Mouse (Mus musculus) olfactory bulb, adult 2 months (tissue): ENCODE measurements at regions not wholly inside any gene's neighbourhood (a gene's known extent, or its start where the extent isn't known, plus 50 kb on each side); places are given as distances from the start of the nearest gene placed in this dataset.

ENCODE experiments used
- H3K27ac ChIP-seq: fragments of 200-500 bp; 2 replicates; pipeline ENCODE4 v1.5.1; 2012; ENCODE audit warnings: low read depth, low read length; ENCODE audit not compliant: insufficient read depth
- H3K4me1 ChIP-seq: fragments of 200-500 bp; 2 replicates; pipeline ENCODE4 v1.6.1; 2012; ENCODE audit warnings: low read length; ENCODE audit not compliant: control insufficient read depth, insufficient read depth
- H3K4me3 ChIP-seq: fragments of 200-500 bp; 2 replicates; pipeline ENCODE4 v1.5.1; 2012; ENCODE audit warnings: mild to moderate bottlenecking, low read depth, low read length, moderate library complexity; ENCODE audit not compliant: insufficient read depth
- CTCF ChIP-seq: fragments of 200-500 bp; IDR thresholded peaks from 2 replicates; pipeline ENCODE4 v1.5.1; 2012; ENCODE audit warnings: low read depth, mild to moderate bottlenecking, low read length, moderate library complexity; ENCODE audit not compliant: insufficient read depth
- POLR2A ChIP-seq: fragments of 200-500 bp; IDR thresholded peaks from 2 replicates; pipeline ENCODE4 v1.6.1; 2012; ENCODE audit warnings: mild to moderate bottlenecking, low read depth, low read length, moderate library complexity; ENCODE audit not compliant: insufficient read depth
- WGBS: fragments of 180-500 bp; shearing (Covaris S2); methylation state at CpG from one replicate; pipeline ENCODE4 v1.1.7; 2018; 5-methylcytosine and 5-hydroxymethylcytosine counted together

- no peaks in the 10 kb centered on the region for H3K4me1 ChIP-seq
- H3K27ac ChIP-seq = no peak overlapping the region
- TF ChIP-seq POLR2A = no peak
- TF ChIP-seq CTCF = no peak
- no peak overlapping the region for H3K4me3 ChIP-seq
- WGBS = 30% methylated on average over 5 of the region's 5 CpGs
Observed at GRCm38 (mm10) chr11:19160669-19161068, 141.9 kb upstream of the Meis1 start.

- Histone ChIP-seq H3K4me1 (no peaks in the 10 kb centered on the region), H3K4me3 (no peak overlapping the region), H3K27ac (no peak overlapping the region)
- WGBS = 92% methylated on average over 2 of the region's 2 CpGs
- no peak for TF ChIP-seq CTCF
- no peak for TF ChIP-seq POLR2A
Observed at GRCm38 (mm10) chr11:19170938-19171337, 152.2 kb upstream of the Meis1 start.

GRCm38 (mm10) chr11:19174305-19175017, 155.7 kb upstream of the Meis1 start:
- no peaks in the 10 kb centered on the region for H3K4me1 ChIP-seq
- H3K27ac ChIP-seq = no peak overlapping the region
- no peak for TF ChIP-seq CTCF
- TF ChIP-seq POLR2A = no peak
- no peak overlapping the region for H3K4me3 ChIP-seq
- WGBS = 93% methylated on average over 13 of the region's 13 CpGs

- Histone ChIP-seq H3K4me1 (no peaks in the 10 kb centered on the region), H3K4me3 (no peak overlapping the region), H3K27ac (no peak overlapping the region)
- TF ChIP-seq POLR2A (no peak), CTCF (no peak)
- 97% methylated on average over 1 of the region's 1 CpGs for WGBS
Observed at GRCm38 (mm10) chr11:19179290-19179689, 160.5 kb upstream of the Meis1 start.

- no peak overlapping the region for H3K27ac ChIP-seq
- TF ChIP-seq CTCF (no peak), POLR2A (no peak)
- no peaks in the 10 kb centered on the region for H3K4me1 ChIP-seq
- WGBS = 81% methylated on average over 2 of the region's 2 CpGs
- no peak overlapping the region for H3K4me3 ChIP-seq
Observed at GRCm38 (mm10) chr11:19189778-19190177, 171.0 kb upstream of the Meis1 start.

GRCm38 (mm10) chr11:19194464-19194863, 175.7 kb upstream of the Meis1 start:
- H3K4me1 ChIP-seq = peaks cover 3% of the 10 kb centered on the region
- TF ChIP-seq POLR2A = no peak
- no peak for TF ChIP-seq CTCF
- H3K27ac ChIP-seq = no peak overlapping the region
- no peak overlapping the region for H3K4me3 ChIP-seq
- 81% methylated on average over 1 of the region's 1 CpGs for WGBS

- Histone ChIP-seq H3K27ac (no peak overlapping the region), H3K4me3 (no peak overlapping the region), H3K4me1 (peaks cover 3% of the 10 kb centered on the region)
- 89% methylated on average over 1 of the region's 1 CpGs for WGBS
- TF ChIP-seq POLR2A (no peak), CTCF (no peak)
Observed at GRCm38 (mm10) chr11:19197790-19198189, 179.0 kb upstream of the Meis1 start.

GRCm38 (mm10) chr11:19202602-19203517, 184.1 kb upstream of the Meis1 start:
- TF ChIP-seq CTCF (no peak), POLR2A (no peak)
- Histone ChIP-seq H3K27ac (no peak overlapping the region), H3K4me3 (no peak overlapping the region), H3K4me1 (peaks cover 5% of the 10 kb centered on the region; the same call in 1 of the 2 replicates)
- 75% methylated on average over 8 of the region's 8 CpGs for WGBS

GRCm38 (mm10) chr11:19203518-19203900, 184.7 kb upstream of the Meis1 start:
- Histone ChIP-seq H3K4me1 (peaks cover 5% of the 10 kb centered on the region; the same call in 1 of the 2 replicates), H3K27ac (no peak overlapping the region), H3K4me3 (no peak overlapping the region)
- TF ChIP-seq CTCF (no peak), POLR2A (no peak)
- 66% methylated on average over 4 of the region's 4 CpGs for WGBS
